Mouse (Mus musculus) forebrain, postnatal 0 days (tissue): ENCODE data around the gene Col15a1. TPM values are rescaled to one million over a fixed set of nuclear protein-coding genes. Genes with fewer than 3 reads are reported as not detected.

Experiments
- ATAC-seq: fragments of 200-750 bp; cut with Nextera tagmentation; 2 replicates; pipeline ENCODE4 v1.8.0; 2017; ENCODE audit warnings: mild to moderate bottlenecking, moderate library complexity
- DNase-seq: peaks from one replicate; pipeline ENCODE4 v3.0.0-alpha.2; 2015
- H3K27ac ChIP-seq: fragments of 300-500 bp; sonication (generic); 2 replicates; pipeline ENCODE4 v1.5.1; 2014; ENCODE audit warnings: low read depth, mild to moderate bottlenecking, antibody characterized with exemption, low read length, moderate library complexity, mixed read lengths
- H3K27me3 ChIP-seq: fragments of 300-500 bp; sonication (generic); 2 replicates; pipeline ENCODE4 v1.6.1; 2014; ENCODE audit warnings: mild to moderate bottlenecking, low read length, mixed read lengths; ENCODE audit not compliant: insufficient read depth
- H3K36me3 ChIP-seq: fragments of 300-500 bp; sonication (generic); 2 replicates; pipeline ENCODE4 v1.6.1; 2014; ENCODE audit warnings: mild to moderate bottlenecking, moderate library complexity; ENCODE audit not compliant: insufficient read depth
- H3K4me1 ChIP-seq: fragments of 300-500 bp; sonication (generic); 2 replicates; pipeline ENCODE4 v1.6.1; 2014; ENCODE audit warnings: antibody characterized with exemption; ENCODE audit not compliant: insufficient read depth
- H3K4me2 ChIP-seq: fragments of 300-500 bp; sonication (generic); 2 replicates; pipeline ENCODE4 v1.6.1; 2014; ENCODE audit warnings: low read depth, mild to moderate bottlenecking, moderate library complexity
- H3K4me3 ChIP-seq: fragments of 300-500 bp; sonication (generic); 2 replicates; pipeline ENCODE4 v1.5.1; 2014; ENCODE audit warnings: low read depth, low read length, mixed read lengths
- H3K9ac ChIP-seq: fragments of 300-500 bp; sonication (generic); 2 replicates; pipeline ENCODE4 v1.6.1; 2014; ENCODE audit warnings: mild to moderate bottlenecking
- H3K9me3 ChIP-seq: fragments of 300-500 bp; sonication (generic); 2 replicates; pipeline ENCODE4 v1.6.1; 2016; ENCODE audit warnings: low read length
- CTCF ChIP-seq: sonication (generic); IDR thresholded peaks from 2 replicates; pipeline ENCODE4 v1.5.1; 2016; ENCODE audit warnings: antibody characterized with exemption, control low read depth, low read depth
- WGBS: fragments of 180-500 bp; shearing (Covaris S2); extraction: QIAGEN DNeasy Blood & Tissue Kit; methylation state at CpG from one replicate; pipeline ENCODE4 v1.1.7; 2014; 5-methylcytosine and 5-hydroxymethylcytosine counted together
- polyA plus RNA-seq: library from polyadenylated mRNA; unstranded; fragments of >200 nt; fragmentation: Nextera tagmentation; extraction: Ambion mirVana; gene quantifications from 2 replicates; pipeline ENCODE4 v1.2.1, GENCODE M21; 2015
- total RNA-seq: library from RNA; depleted of rRNA; stranded (reverse); fragments of >200 nt; gene quantifications from 2 replicates; pipeline ENCODE4 v1.2.3, GENCODE M21; 2014

Gene Col15a1
- total and polyA plus RNA-seq, 2 experiments from 2014 or later, result 2.5 to 6.2 TPM

- ATAC-seq, result no peak
- no peaks in the 10 kb centered on the region for H3K27me3 ChIP-seq
- H3K36me3 ChIP-seq, result no peaks in the 10 kb centered on the region
- 69% methylated on average over 7 of the region's 7 CpGs for WGBS
- no peak for TF ChIP-seq CTCF
- H3K9me3 ChIP-seq, result no peaks in the 10 kb centered on the region
- H3K9ac ChIP-seq, result no peak overlapping the region
- H3K27ac ChIP-seq, result no peak overlapping the region
- no peak overlapping the region for H3K4me2 ChIP-seq
- no peak overlapping the region for H3K4me3 ChIP-seq
- peaks cover 10% of the 10 kb centered on the region for H3K4me1 ChIP-seq
- no peak for DNase-seq
Observed at GRCm38 (mm10) chr4:47236104-47236503, 28.1 kb downstream of the Col15a1 start.

GRCm38 (mm10) chr4:47237220-47237619 lies 29.3 kb downstream of the Col15a1 start:
- Histone ChIP-seq H3K9ac (no peak overlapping the region), H3K4me3 (no peak overlapping the region), H3K36me3 (no peaks in the 10 kb centered on the region), H3K4me1 (peaks cover 10% of the 10 kb centered on the region), H3K27me3 (no peaks in the 10 kb centered on the region), H3K9me3 (no peaks in the 10 kb centered on the region), H3K4me2 (no peak overlapping the region), H3K27ac (no peak overlapping the region)
- no peak for TF ChIP-seq CTCF
- no peak for ATAC-seq
- DNase-seq, result no peak
- WGBS, result 40% methylated on average over 15 of the region's 15 CpGs

GRCm38 (mm10) chr4:47239114-47239513 lies 31.2 kb downstream of the Col15a1 start:
- no peaks in the 10 kb centered on the region for H3K27me3 ChIP-seq
- no peak overlapping the region for H3K4me2 ChIP-seq
- H3K36me3 ChIP-seq, result no peaks in the 10 kb centered on the region
- H3K9me3 ChIP-seq, result no peaks in the 10 kb centered on the region
- H3K9ac ChIP-seq, result no peak overlapping the region
- ATAC-seq, result no peak; the same call in 1 of the 2 replicates
- no peak overlapping the region for H3K4me3 ChIP-seq
- H3K4me1 ChIP-seq, result peaks cover 10% of the 10 kb centered on the region
- peak; percentile 45 for DNase-seq
- WGBS, result 55% methylated on average over 6 of the region's 6 CpGs
- no peak overlapping the region for H3K27ac ChIP-seq
- no peak for TF ChIP-seq CTCF

GRCm38 (mm10) chr4:47240901-47241300 lies 32.9 kb downstream of the Col15a1 start:
- no peaks in the 10 kb centered on the region for H3K36me3 ChIP-seq
- no peak for ATAC-seq
- no peak for DNase-seq
- 84% methylated on average over 5 of the region's 5 CpGs for WGBS
- H3K9me3 ChIP-seq, result no peaks in the 10 kb centered on the region
- H3K9ac ChIP-seq, result no peak overlapping the region
- no peak overlapping the region for H3K4me3 ChIP-seq
- H3K4me1 ChIP-seq, result no peaks in the 10 kb centered on the region
- no peak overlapping the region for H3K27ac ChIP-seq
- no peak for TF ChIP-seq CTCF
- no peaks in the 10 kb centered on the region for H3K27me3 ChIP-seq
- no peak overlapping the region for H3K4me2 ChIP-seq

GRCm38 (mm10) chr4:47242127-47242526 lies 34.2 kb downstream of the Col15a1 start:
- no peaks in the 10 kb centered on the region for H3K27me3 ChIP-seq
- H3K36me3 ChIP-seq, result no peaks in the 10 kb centered on the region
- TF ChIP-seq CTCF, result no peak
- H3K4me2 ChIP-seq, result no peak overlapping the region
- 66% methylated on average over 4 of the region's 4 CpGs for WGBS
- H3K9ac ChIP-seq, result no peak overlapping the region
- ATAC-seq (no peak), DNase-seq (no peak)
- H3K4me1 ChIP-seq, result no peaks in the 10 kb centered on the region
- no peaks in the 10 kb centered on the region for H3K9me3 ChIP-seq
- no peak overlapping the region for H3K27ac ChIP-seq
- no peak overlapping the region for H3K4me3 ChIP-seq

GRCm38 (mm10) chr4:47244651-47245050 lies 36.7 kb downstream of the Col15a1 start:
- WGBS, result 22% methylated on average over 6 of the region's 6 CpGs
- no peaks in the 10 kb centered on the region for H3K36me3 ChIP-seq
- ATAC-seq (no peak), DNase-seq (no peak)
- H3K4me1 ChIP-seq, result no peaks in the 10 kb centered on the region
- H3K27me3 ChIP-seq, result no peaks in the 10 kb centered on the region
- H3K9me3 ChIP-seq, result no peaks in the 10 kb centered on the region
- H3K4me3 ChIP-seq, result no peak overlapping the region
- no peak for TF ChIP-seq CTCF
- H3K9ac ChIP-seq, result no peak overlapping the region
- H3K27ac ChIP-seq, result no peak overlapping the region
- H3K4me2 ChIP-seq, result no peak overlapping the region

GRCm38 (mm10) chr4:47245621-47246020 lies 37.7 kb downstream of the Col15a1 start:
- ATAC-seq, result no peak
- Histone ChIP-seq H3K4me1 (no peaks in the 10 kb centered on the region), H3K9me3 (no peaks in the 10 kb centered on the region), H3K27ac (no peak overlapping the region), H3K9ac (no peak overlapping the region), H3K4me2 (no peak overlapping the region), H3K4me3 (no peak overlapping the region), H3K27me3 (no peaks in the 10 kb centered on the region), H3K36me3 (no peaks in the 10 kb centered on the region)
- DNase-seq, result no peak
- no peak for TF ChIP-seq CTCF
- 94% methylated on average over 18 of the region's 18 CpGs for WGBS

GRCm38 (mm10) chr4:47246811-47247210 lies 38.9 kb downstream of the Col15a1 start:
- no peaks in the 10 kb centered on the region for H3K36me3 ChIP-seq
- H3K9ac ChIP-seq, result no peak overlapping the region
- DNase-seq, result peak; percentile 75
- H3K4me3 ChIP-seq, result no peak overlapping the region
- H3K27ac ChIP-seq, result no peak overlapping the region
- no peaks in the 10 kb centered on the region for H3K27me3 ChIP-seq
- ATAC-seq, result peak; percentile 62
- 50% methylated on average over 8 of the region's 8 CpGs for WGBS
- peak; percentile 67 for TF ChIP-seq CTCF
- H3K4me2 ChIP-seq, result no peak overlapping the region
- H3K9me3 ChIP-seq, result no peaks in the 10 kb centered on the region
- 0 out of 2 replicates have a peak, but pooled peaks cover 3% of the 10 kb centered on the region for H3K4me1 ChIP-seq
